Mouse (Mus musculus): ENCODE measurements around the gene Kpna7. TPM values are rescaled to one million over a fixed set of nuclear protein-coding genes. Genes with fewer than 3 reads are reported as not detected.

Kpna7 gene
- polyA plus RNA-seq, 1 experiment from 2014 or later: not detected

- Histone ChIP-seq H3K4me1 (ENCODE audit: control insufficient read depth in 2 of 2, insufficient read depth in 2 of 2, low read length in 2 of 2) (peaks cover 20 to 50% of the 10 kb centered on the region in 2 experiments), H3K27ac (replicated peaks in 1 of 2; ENCODE audit: control insufficient read depth in 1 of 2, insufficient read depth in 1 of 2, low read depth in 2 of 2, low read length in 2 of 2) (no peak overlapping the region)
- WGBS: 73% methylated on average over 2 of the region's 2 CpGs
Observed at GRCm38 (mm10) chr5:144937304-144937703, 146.5 kb downstream of the Kpna7 start.

More at GRCm38 (mm10) chr5:144937304-144937703, 146.5 kb downstream of the Kpna7 start:
- Histone ChIP-seq H3K4me3 (ENCODE audit: control insufficient read depth in 1 of 2, insufficient read depth in 1 of 2, low read depth in 1 of 2, low read length in 2 of 2) (no peak overlapping the region), H3K9me3 (ENCODE audit: control insufficient read depth, low read length) (no peaks in the 10 kb centered on the region), H3K9ac (ENCODE audit: low read length) (no peak overlapping the region), H3K4me2 (ENCODE audit: low read length) (no peak overlapping the region), H3K27me3 (ENCODE audit: control insufficient read depth, insufficient read depth, low read length) (no peaks in the 10 kb centered on the region), H3K36me3 (ENCODE audit: control insufficient read depth, insufficient read depth, low read length) (no peaks in the 10 kb centered on the region)
- ATAC-seq (ENCODE audit: insufficient number of reproducible peaks, insufficient read depth, low FRiP score, low read depth): no peak

Other genes with a start within 250 kb of the Kpna7 start
- 16.6 and 18.0 TPM in 2 replicates for gene Smurf1, start 118.2 kb downstream of the Kpna7 start, polyA plus RNA-seq (2014; fragmentation: Nextera tagmentation; extraction: Ambion mirVana)
- gene Gm4871, start 51.3 kb downstream of the Kpna7 start, polyA plus RNA-seq (2014; fragmentation: Nextera tagmentation; extraction: Ambion mirVana): not detected in 2 replicates
- not detected in 2 replicates for gene 1700018F24Rik, start 41.0 kb downstream of the Kpna7 start, polyA plus RNA-seq (2014; fragmentation: Nextera tagmentation; extraction: Ambion mirVana)
- gene Arpc1a, start 200 bp downstream of the Kpna7 start, polyA plus RNA-seq (2014; fragmentation: Nextera tagmentation; extraction: Ambion mirVana): 101 and 107 TPM in 2 replicates
- 84.8 and 137 TPM in 2 replicates for gene Arpc1b, start 30.2 kb upstream of the Kpna7 start, polyA plus RNA-seq (2014; fragmentation: Nextera tagmentation; extraction: Ambion mirVana)
- 60.9 and 69.1 TPM in 2 replicates for gene Pdap1, start 56.2 kb upstream of the Kpna7 start, polyA plus RNA-seq (2014; fragmentation: Nextera tagmentation; extraction: Ambion mirVana)
- gene Bud31, start 56.3 kb upstream of the Kpna7 start, polyA plus RNA-seq (2014; fragmentation: Nextera tagmentation; extraction: Ambion mirVana): 130 and 135 TPM in 2 replicates
- 10.6 and 11.2 TPM in 2 replicates for gene Ptcd1, start 83.1 kb upstream of the Kpna7 start, polyA plus RNA-seq (2014; fragmentation: Nextera tagmentation; extraction: Ambion mirVana)
- 13.6 and 14.1 TPM in 2 replicates for gene Cpsf4, start 83.2 kb upstream of the Kpna7 start, polyA plus RNA-seq (2014; fragmentation: Nextera tagmentation; extraction: Ambion mirVana)
- 1,222 and 1,313 TPM in 2 replicates for gene Atp5j2, start 108.0 kb upstream of the Kpna7 start, polyA plus RNA-seq (2014; fragmentation: Nextera tagmentation; extraction: Ambion mirVana)
- 7.4 and 7.8 TPM in 2 replicates for gene Zkscan14, start 117.8 kb upstream of the Kpna7 start, polyA plus RNA-seq (2014; fragmentation: Nextera tagmentation; extraction: Ambion mirVana)
- 10.2 and 11.1 TPM in 2 replicates for gene Zkscan5, start 120.5 kb upstream of the Kpna7 start, polyA plus RNA-seq (2014; fragmentation: Nextera tagmentation; extraction: Ambion mirVana)
- 37.3 and 38.6 TPM in 2 replicates for gene Zfp655, start 147.7 kb upstream of the Kpna7 start, polyA plus RNA-seq (2014; fragmentation: Nextera tagmentation; extraction: Ambion mirVana)
- 0.42 and 0.73 TPM in 2 replicates for gene Zscan25, start 196.5 kb upstream of the Kpna7 start, polyA plus RNA-seq (2014; fragmentation: Nextera tagmentation; extraction: Ambion mirVana)